8 mouse cellular contexts compared by ENCODE assay signal in genomic region chr2:173659057-173659925, GRCm38 (mm10). TPM values are rescaled to one million over a fixed set of nuclear protein-coding genes. Genes with fewer than 3 reads are reported as not detected.
DNase-seq lines count a peak whose midpoint lies in the region; ATAC-seq lines count a peak whose summit lies in the region.

Rab22a (plus strand) TSS chr2:173659760.

- no peak within 1 kb of the TSS for H3K27ac ChIP-seq in hindbrain, embryonic 12.5 days

- H3K9ac ChIP-seq in hindbrain, embryonic 12.5 days = peak within 1 kb of the TSS; percentile 91

- under 1% methylated on average over 46 of the region's 55 CpGs for WGBS in hindbrain, embryonic 12.5 days

- ATAC-seq in hindbrain, embryonic 12.5 days (ENCODE audit: low FRiP score) = peak; percentile 97

- peak; percentile 100 for DNase-seq in NIH3T3 (ENCODE audit: low read depth)
- DNase-seq in cerebellum, postnatal 10 days = peak; percentile 99
- DNase-seq in frontal cortex, postnatal 10 days (ENCODE audit: low spot score in 2 of 2) = peak; percentile 96 to 97
- peak; percentile 94 to 97 for DNase-seq in layer of hippocampus, postnatal 14 days (ENCODE audit: low spot score in 2 of 2)
- peak; percentile 97 for DNase-seq in lung, postnatal 14 days
- peak; percentile 99 for DNase-seq in retina, adult 2 months (ENCODE audit: low read depth, low spot score)
- peak; percentile 97 to 98 for DNase-seq in thymus, postnatal 36 days

- H3K4me2 ChIP-seq in hindbrain, embryonic 12.5 days (replicated peaks) = peak within 1 kb of the TSS; percentile 91

- peaks cover 20% of the 10 kb centered on the region for H3K36me3 ChIP-seq in hindbrain, embryonic 12.5 days

- H3K4me1 ChIP-seq in hindbrain, embryonic 12.5 days = peaks cover 39% of the 10 kb centered on the region

- H3K9me3 ChIP-seq in hindbrain, embryonic 12.5 days (replicated peaks) = no peaks in the 10 kb centered on the region

- H3K27me3 ChIP-seq in hindbrain, embryonic 12.5 days = no peaks in the 10 kb centered on the region

- H3K4me3 ChIP-seq in hindbrain, embryonic 12.5 days = peak within 1 kb of the TSS; percentile 95

RNA-seq across cellular contexts. Expression of gene Rab22a, which starts in this region (rescaled TPM):
- 51.1 and 51.4 TPM in 2 replicates for polyA plus RNA-seq in hindbrain, embryonic 12.5 days (2016; fragmentation: Nextera tagmentation; extraction: Ambion mirVana)
- 10 to 100 TPM; 24.4 to 25.6 TPM for total RNA-seq in layer of hippocampus, postnatal 14 days (2021)
